Mouse (Mus musculus) spleen, adult 2 months (tissue): ENCODE data around the gene Cntrl.

Experiments
- CTCF ChIP-seq: fragments of 200-500 bp; IDR thresholded peaks from 2 replicates; pipeline ENCODE4 v1.5.1; 2011; ENCODE audit warnings: mild to moderate bottlenecking, inconsistent platforms; ENCODE audit not compliant: insufficient read depth, insufficient read length, insufficient replicate concordance; ENCODE audit errors: extremely low read depth
- POLR2A ChIP-seq: fragments of 200-500 bp; IDR thresholded peaks from 2 replicates; pipeline ENCODE4 v1.6.1; 2011; ENCODE audit warnings: low read depth, low read length, inconsistent platforms

GRCm38 (mm10) chr2:35074328-35074727 is 35.0 kb upstream of the Cntrl start:
- TF ChIP-seq CTCF (no peak), POLR2A (no peak)
